16 mouse cellular contexts compared by ENCODE assay signal in genomic region chr15:21664180-21664579, GRCm38 (mm10).
"Had no signal": no experiment of that assay in that cellular context is flagged by ENCODE, and none has a peak within 500 bp of the region (broad histone marks: within the 10 kb centered on the region; RNA-seq: fewer than 3 reads in every experiment).

No protein-coding gene starts in this region.

- H3K4me1 ChIP-seq: liver, embryonic 12.5 days; midbrain, embryonic 15.5 days; neural tube, embryonic 12.5 days; stomach, embryonic 15.5 days had no signal

- H3K9me3 ChIP-seq: liver, embryonic 12.5 days; midbrain, embryonic 15.5 days; neural tube, embryonic 12.5 days; stomach, embryonic 15.5 days had no signal

- H3K27me3 ChIP-seq: liver, embryonic 12.5 days; midbrain, embryonic 15.5 days; neural tube, embryonic 12.5 days; stomach, embryonic 15.5 days had no signal

- H3K36me3 ChIP-seq: liver, embryonic 12.5 days; midbrain, embryonic 15.5 days; neural tube, embryonic 12.5 days; stomach, embryonic 15.5 days had no signal

- H3K4me3 ChIP-seq: liver, embryonic 12.5 days; midbrain, embryonic 15.5 days; myocyte; neural tube, embryonic 12.5 days; stomach, embryonic 15.5 days had no signal

- ATAC-seq: liver, embryonic 12.5 days had no signal

- H3K27ac ChIP-seq: liver, embryonic 12.5 days; liver, embryonic 14.5 days; midbrain, embryonic 15.5 days; neural tube, embryonic 12.5 days; stomach, embryonic 15.5 days; stomach, postnatal 0 days had no signal

- H3K9ac ChIP-seq: liver, embryonic 12.5 days; liver, embryonic 14.5 days; lung, embryonic 14.5 days; midbrain, embryonic 15.5 days; neural tube, embryonic 12.5 days; stomach, embryonic 15.5 days had no signal

- H3K4me2 ChIP-seq: liver, embryonic 12.5 days; lung, embryonic 14.5 days; midbrain, embryonic 11.5 days; midbrain, embryonic 15.5 days; neural tube, embryonic 12.5 days; stomach, embryonic 15.5 days had no signal

- DNase-seq: lung, adult 18-20 months; lung, embryonic 14.5 days; lung, postnatal 10 days; lung, postnatal 4 days; right cerebral cortex, postnatal 14 days; thymus, adult 2 months; thymus, postnatal 25 days; thymus, postnatal 4 days had no signal
